Mouse (Mus musculus): ENCODE results near the gene Gm11487.
"Not testable (repeated sequence)": the region's sequence is repeated elsewhere in the genome, so short reads cannot be mapped to it uniquely, and the experiment has no call there.

Gene Gm11487

GRCm38 (mm10) chr4:73404972-73405371 lies at the start of gene Gm11487:
Gene Gm11487 (minus strand): TSS chr4:73405072.
- in situ Hi-C loops (cut with MboI, MseI), result not testable (repeated sequence)

- in situ Hi-C loops (cut with MboI, MseI), result no loop called here
Measured at GRCm38 (mm10) chr4:73444715-73445114, 39.8 kb upstream of the Gm11487 start.

GRCm38 (mm10) chr4:73442568-73442967 lies 37.7 kb upstream of the Gm11487 start:
- in situ Hi-C loops (cut with MboI, MseI), result no loop called here

- in situ Hi-C loops (cut with MboI, MseI), result no loop called here
Measured at GRCm38 (mm10) chr4:73425903-73426302, 21.0 kb upstream of the Gm11487 start.

- in situ Hi-C loops (cut with MboI, MseI), result no loop called here
Measured at GRCm38 (mm10) chr4:73423049-73423448, 18.2 kb upstream of the Gm11487 start.

- in situ Hi-C loops (cut with MboI, MseI), result no loop called here
Measured at GRCm38 (mm10) chr4:73366534-73366933, 38.3 kb downstream of the Gm11487 start.

Measured in T-helper 17 cell (primary cell).